Mouse (Mus musculus): ENCODE data around the gene Yju2. TPM values are rescaled to one million over a fixed set of nuclear protein-coding genes. Genes with fewer than 3 reads are reported as not detected.

Gene Yju2
- total and polyA plus RNA-seq, 2 experiments, result 3.4 to 3.6 TPM

- H3K9ac ChIP-seq (ENCODE audit: low read depth, low read length), result peak within 1 kb of the TSS; percentile 42
- peaks cover 13% of the 10 kb centered on the region; the same call in 1 of the 2 replicates for H3K27me3 ChIP-seq (ENCODE audit: control insufficient read depth, insufficient read depth, low read length)
- WGBS, result 13% methylated on average over 54 of the region's 55 CpGs
- peak within 1 kb of the TSS; percentile 45; the same call in 1 of the 2 replicates for H3K4me3 ChIP-seq (ENCODE audit: insufficient read depth, low read depth, low read length)
- TF ChIP-seq CTCF (IDR thresholded peaks at IDR 0.05; ENCODE audit: low read depth, low read length) (no peak), POLR2A (IDR thresholded peaks at IDR 0.05; ENCODE audit: extremely low read depth, insufficient read depth, low read length) (no peak)
- no peaks in the 10 kb centered on the region for H3K4me1 ChIP-seq (ENCODE audit: control insufficient read depth, insufficient read depth, low read length)
- no peaks in the 10 kb centered on the region for H3K79me2 ChIP-seq (ENCODE audit: control insufficient read depth, insufficient read depth, low read length)
- DNase-seq (ENCODE audit: extremely low read depth, low read depth, low spot score), result no peak
- no peaks in the 10 kb centered on the region for H3K36me3 ChIP-seq (ENCODE audit: control insufficient read depth, insufficient read depth, low read length)
- no peak within 1 kb of the TSS for H3K27ac ChIP-seq (replicated peaks; ENCODE audit: insufficient read depth, low read depth, low read length)
Observed at GRCm38 (mm10) chr17:55969966-55970891, 11.3 kb downstream of the Yju2 start, which contains the start of gene Shd. TSS of gene Shd (plus strand) at chr17:55970467.

DNA sequence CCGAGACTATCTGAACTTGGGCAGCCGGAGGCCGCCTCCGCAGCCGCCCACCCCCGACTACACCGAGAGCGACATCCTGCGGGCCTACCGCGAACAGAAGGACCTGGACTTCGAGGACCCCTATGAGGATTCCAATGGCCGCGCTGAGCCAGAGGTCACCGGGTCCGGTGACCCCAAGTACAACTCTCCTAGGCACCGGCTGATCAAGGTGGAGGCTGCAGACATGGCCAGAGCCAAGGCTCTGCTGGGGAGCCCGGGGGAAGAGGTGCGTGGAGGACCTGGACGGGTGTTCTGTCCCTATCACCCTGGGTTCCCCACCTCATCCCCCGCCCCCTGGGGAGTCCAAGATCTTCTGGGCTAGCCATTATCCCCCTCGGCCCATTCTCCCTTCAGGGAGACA lies 12.6 kb downstream of the Yju2 start:
- H3K4me3 ChIP-seq (ENCODE audit: insufficient read depth, low read depth, low read length), result no peak overlapping the region
- H3K27me3 ChIP-seq (ENCODE audit: control insufficient read depth, insufficient read depth, low read length), result peaks cover 13% of the 10 kb centered on the region; the same call in 1 of the 2 replicates
- TF ChIP-seq CTCF (IDR thresholded peaks at IDR 0.05; ENCODE audit: low read depth, low read length) (no peak), POLR2A (IDR thresholded peaks at IDR 0.05; ENCODE audit: extremely low read depth, insufficient read depth, low read length) (no peak)
- no peak overlapping the region for H3K27ac ChIP-seq (replicated peaks; ENCODE audit: insufficient read depth, low read depth, low read length)
- H3K4me1 ChIP-seq (ENCODE audit: control insufficient read depth, insufficient read depth, low read length), result 0 out of 2 replicates have a peak, but pooled peaks cover 2% of the 10 kb centered on the region
- no peak overlapping the region for H3K9ac ChIP-seq (ENCODE audit: low read depth, low read length)
- WGBS, result 46% methylated on average over 22 of the region's 22 CpGs
- no peaks in the 10 kb centered on the region for H3K36me3 ChIP-seq (ENCODE audit: control insufficient read depth, insufficient read depth, low read length)
- no peaks in the 10 kb centered on the region for H3K79me2 ChIP-seq (ENCODE audit: control insufficient read depth, insufficient read depth, low read length)
- no peak for DNase-seq (ENCODE audit: extremely low read depth, low read depth, low spot score)

DNA sequence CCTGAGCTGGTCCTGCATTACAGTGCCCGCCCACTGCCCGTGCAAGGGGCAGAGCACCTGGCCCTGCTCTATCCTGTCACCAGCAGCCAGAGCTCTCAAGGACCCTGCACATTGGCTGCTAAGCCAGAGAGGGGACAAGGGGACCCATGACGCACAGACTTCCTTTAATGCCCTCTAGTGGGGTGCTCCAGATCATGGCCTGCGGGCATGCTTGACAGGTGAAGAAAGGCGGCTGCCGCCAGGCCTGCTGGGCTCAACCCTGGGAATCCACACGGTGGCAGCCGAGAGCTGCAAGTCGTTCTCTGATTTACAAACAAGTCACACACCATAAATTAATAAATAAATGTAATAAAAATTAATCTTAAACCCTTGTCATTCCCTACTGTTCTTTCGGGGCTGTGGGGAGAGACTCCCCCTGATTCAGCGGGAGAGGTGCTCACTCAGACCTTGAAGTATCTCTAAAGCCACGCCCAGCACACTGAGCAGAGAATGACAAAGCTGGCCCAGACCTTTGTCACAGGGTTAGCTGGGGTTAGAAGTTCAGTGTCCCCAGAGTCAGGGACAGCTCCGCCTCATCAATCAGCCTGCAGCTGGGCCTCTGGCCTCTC lies 17.5 kb downstream of the Yju2 start:
- peaks cover 4% of the 10 kb centered on the region for H3K4me1 ChIP-seq (ENCODE audit: control insufficient read depth, insufficient read depth, low read length)
- peaks cover under 1% of the 10 kb centered on the region; the same call in 1 of the 2 replicates for H3K27me3 ChIP-seq (ENCODE audit: control insufficient read depth, insufficient read depth, low read length)
- no peak overlapping the region; the same call in 1 of the 2 replicates for H3K4me3 ChIP-seq (ENCODE audit: insufficient read depth, low read depth, low read length)
- H3K9ac ChIP-seq (ENCODE audit: low read depth, low read length), result no peak overlapping the region
- TF ChIP-seq CTCF (IDR thresholded peaks at IDR 0.05; ENCODE audit: low read depth, low read length) (peak; percentile 90), POLR2A (IDR thresholded peaks at IDR 0.05; ENCODE audit: extremely low read depth, insufficient read depth, low read length) (no peak)
- no peaks in the 10 kb centered on the region for H3K36me3 ChIP-seq (ENCODE audit: control insufficient read depth, insufficient read depth, low read length)
- H3K79me2 ChIP-seq (ENCODE audit: control insufficient read depth, insufficient read depth, low read length), result no peaks in the 10 kb centered on the region
- H3K27ac ChIP-seq (replicated peaks; ENCODE audit: insufficient read depth, low read depth, low read length), result no peak overlapping the region
- WGBS, result 13% methylated on average over 13 of the region's 13 CpGs
- peak; percentile 86 for DNase-seq (ENCODE audit: extremely low read depth, low read depth, low spot score)

- Histone ChIP-seq H3K79me2 (ENCODE audit: control insufficient read depth, insufficient read depth, low read length) (no peaks in the 10 kb centered on the region), H3K36me3 (ENCODE audit: control insufficient read depth, insufficient read depth, low read length) (no peaks in the 10 kb centered on the region), H3K4me1 (ENCODE audit: control insufficient read depth, insufficient read depth, low read length) (peaks cover 4% of the 10 kb centered on the region), H3K27me3 (ENCODE audit: control insufficient read depth, insufficient read depth, low read length) (no peaks in the 10 kb centered on the region), H3K27ac (replicated peaks; ENCODE audit: insufficient read depth, low read depth, low read length) (no peak overlapping the region), H3K4me3 (ENCODE audit: insufficient read depth, low read depth, low read length) (no peak overlapping the region), H3K9ac (ENCODE audit: low read depth, low read length) (no peak overlapping the region)
- 27% methylated on average over 3 of the region's 3 CpGs for WGBS
- TF ChIP-seq POLR2A (IDR thresholded peaks at IDR 0.05; ENCODE audit: extremely low read depth, insufficient read depth, low read length) (no peak), CTCF (IDR thresholded peaks at IDR 0.05; ENCODE audit: low read depth, low read length) (no peak)
- no peak for DNase-seq (ENCODE audit: extremely low read depth, low read depth, low spot score)
Observed at GRCm38 (mm10) chr17:55977301-55977700, 18.4 kb downstream of the Yju2 start.

- Histone ChIP-seq H3K36me3 (ENCODE audit: control insufficient read depth, insufficient read depth, low read length) (no peaks in the 10 kb centered on the region), H3K4me1 (ENCODE audit: control insufficient read depth, insufficient read depth, low read length) (no peaks in the 10 kb centered on the region), H3K9ac (ENCODE audit: low read depth, low read length) (no peak within 1 kb of the TSS), H3K4me3 (ENCODE audit: insufficient read depth, low read depth, low read length) (no peak within 1 kb of the TSS), H3K79me2 (ENCODE audit: control insufficient read depth, insufficient read depth, low read length) (no peaks in the 10 kb centered on the region), H3K27me3 (ENCODE audit: control insufficient read depth, insufficient read depth, low read length) (no peaks in the 10 kb centered on the region), H3K27ac (replicated peaks; ENCODE audit: insufficient read depth, low read depth, low read length) (no peak within 1 kb of the TSS)
- WGBS, result 16% methylated on average over 35 of the region's 35 CpGs
- no peak for DNase-seq (ENCODE audit: extremely low read depth, low read depth, low spot score)
- TF ChIP-seq CTCF (IDR thresholded peaks at IDR 0.05; ENCODE audit: low read depth, low read length), result no peak
- TF ChIP-seq POLR2A (IDR thresholded peaks at IDR 0.05; ENCODE audit: extremely low read depth, insufficient read depth, low read length), result no peak
Observed at GRCm38 (mm10) chr17:55986030-55986961, 27.4 kb downstream of the Yju2 start, which contains the start of gene Fsd1. TSS of gene Fsd1 (plus strand) at chr17:55986509.

Measured in liver, adult 2 months (tissue).